Mouse (Mus musculus) ES-E14 (cell line): ENCODE measurements around the gene Dpm1. TPM values are rescaled to one million over a fixed set of nuclear protein-coding genes. Genes with fewer than 3 reads are reported as not detected.

Experiments
- DNase-seq: peaks from one replicate; pipeline ENCODE4 v3.0.0-alpha.2; 2013; ENCODE audit warnings: low read depth, low spot score
- H3K27ac ChIP-seq: 2 replicates; pipeline ENCODE4 v1.5.1; 2012; ENCODE audit warnings: low read depth, mild to moderate bottlenecking, low read length, moderate library complexity, mixed read lengths; ENCODE audit not compliant: poor library complexity, insufficient read depth, severe bottlenecking
- H3K36me3 ChIP-seq: 2 replicates; pipeline ENCODE4 v1.6.1; 2012; ENCODE audit warnings: mild to moderate bottlenecking, low read length, moderate library complexity, mixed read lengths; ENCODE audit not compliant: control insufficient read depth, poor library complexity, insufficient read depth, severe bottlenecking
- H3K4me1 ChIP-seq, 2 experiments: fragments of 150-350 bp in 1 of 2; sonication (generic) in 1 of 2; 2 replicates each; pipeline ENCODE4 v1.6.1; 2012; ENCODE audit warnings: low read length in 2 of 2, mild to moderate bottlenecking in 1 of 2, mixed read lengths in 1 of 2; ENCODE audit not compliant: control insufficient read depth in 2 of 2, insufficient read depth in 2 of 2, poor library complexity in 1 of 2
- H3K4me3 ChIP-seq, 2 experiments: fragments of 150-350 bp in 1 of 2; sonication (generic) in 1 of 2; 2 replicates each; pipeline ENCODE4 v1.5.1; 2012; ENCODE audit warnings: low read length in 2 of 2, low read depth in 1 of 2, mild to moderate bottlenecking in 1 of 2, mixed read lengths in 1 of 2; ENCODE audit not compliant: insufficient read depth in 1 of 2, poor library complexity in 1 of 2, severe bottlenecking in 1 of 2
- H3K9ac ChIP-seq: 2 replicates; pipeline ENCODE4 v1.6.1; 2012; ENCODE audit warnings: low read depth, mild to moderate bottlenecking, low read length, mixed read lengths; ENCODE audit not compliant: poor library complexity, insufficient read depth, severe bottlenecking
- H3K9me3 ChIP-seq: fragments of 150-350 bp; sonication (generic); 2 replicates; pipeline ENCODE4 v1.6.1; 2012; ENCODE audit warnings: low read depth, mild to moderate bottlenecking, low read length; ENCODE audit not compliant: control insufficient read depth, insufficient read depth
- CHD2 ChIP-seq: IDR thresholded peaks from 2 replicates; pipeline ENCODE4 v1.6.1; 2014; ENCODE audit warnings: mild to moderate bottlenecking, low read depth, low read length, inconsistent platforms
- HCFC1 ChIP-seq: IDR thresholded peaks from 2 replicates; pipeline ENCODE4 v1.6.1; 2012; ENCODE audit warnings: low read length, inconsistent platforms, borderline replicate concordance; ENCODE audit not compliant: insufficient read depth
- MAFK ChIP-seq: IDR thresholded peaks from 2 replicates; pipeline ENCODE4 v1.6.1; 2014; ENCODE audit warnings: mild to moderate bottlenecking, low read depth, low read length, inconsistent platforms; ENCODE audit not compliant: insufficient read depth
- ZC3H11A ChIP-seq: IDR thresholded peaks from 2 replicates; pipeline ENCODE4 v1.6.1; 2012; ENCODE audit warnings: low read depth, mild to moderate bottlenecking, inconsistent platforms, low read length, borderline replicate concordance
- ZNF384 ChIP-seq: IDR thresholded peaks from 2 replicates; pipeline ENCODE4 v1.6.1; 2012; ENCODE audit warnings: low read depth, low read length, inconsistent platforms
- in situ Hi-C, 2 experiments: fragments of 600-800 bp; cut with MboI; formaldehyde crosslinking; loops; one replicate each; pipeline ENCODE4 v1.15.1; 2025; ENCODE audit warnings: low sequenced_read_pairs in 2 of 2, inconsistent platforms in 1 of 2; ENCODE audit not compliant: unreplicated experiment in 2 of 2
- total RNA-seq: library from RNA; depleted of rRNA; stranded (reverse); fragments of 300-350 nt; gene quantifications from 2 replicates; pipeline ENCODE4 v1.2.3, GENCODE M21; 2012

Dpm1 gene
- total RNA-seq, 1 experiment = 47.3 TPM

- Histone ChIP-seq H3K4me1 (no peaks in the 10 kb centered on the region; a peak in 1 of 4 replicates), H3K27ac (no peak overlapping the region; the same call in 1 of the 2 replicates), H3K9ac (peak overlapping the region; percentile 95), H3K9me3 (no peaks in the 10 kb centered on the region), H3K4me3 (peak overlapping the region; percentile 75 to 96), H3K36me3 (peaks cover 5% of the 10 kb centered on the region; the same call in 1 of the 2 replicates)
- 0 out of 2 replicates have a peak, but pooled peaks have one; percentile 3 for TF ChIP-seq HCFC1
- no peak for TF ChIP-seq CHD2
- no peak for DNase-seq
- in situ Hi-C loops = no loop called here
Measured at GRCm38 (mm10) chr2:168230773-168231470, 531 bp upstream of the Dpm1 start.

- peak overlapping the region; percentile 75 to 96 for H3K4me3 ChIP-seq
- in situ Hi-C loops = no loop called here
- peaks cover 15% of the 10 kb centered on the region for H3K36me3 ChIP-seq
- peak overlapping the region; percentile 95 for H3K9ac ChIP-seq
- H3K9me3 ChIP-seq = no peaks in the 10 kb centered on the region
- no peak for TF ChIP-seq ZNF384
- no peak for TF ChIP-seq CHD2
- TF ChIP-seq MAFK = no peak
- TF ChIP-seq ZC3H11A = no peak
- no peak for TF ChIP-seq HCFC1
- H3K27ac ChIP-seq = 0 out of 2 replicates have a peak overlapping the region, but pooled peaks have one; percentile 90
- no peaks in the 10 kb centered on the region; a peak in 1 of 4 replicates for H3K4me1 ChIP-seq
- no peak for DNase-seq
Measured at GRCm38 (mm10) chr2:168229116-168230025, 1.0 kb downstream of the Dpm1 start.

- no peak for DNase-seq
- Histone ChIP-seq H3K27ac (no peak overlapping the region), H3K36me3 (peaks cover 43% of the 10 kb centered on the region), H3K9ac (no peak overlapping the region), H3K9me3 (no peaks in the 10 kb centered on the region), H3K4me1 (no peaks in the 10 kb centered on the region), H3K4me3 (no peak overlapping the region)
- no peak for TF ChIP-seq HCFC1
- in situ Hi-C loops = no loop called here
Measured at GRCm38 (mm10) chr2:168223326-168223725, 7.1 kb downstream of the Dpm1 start.

DNA sequence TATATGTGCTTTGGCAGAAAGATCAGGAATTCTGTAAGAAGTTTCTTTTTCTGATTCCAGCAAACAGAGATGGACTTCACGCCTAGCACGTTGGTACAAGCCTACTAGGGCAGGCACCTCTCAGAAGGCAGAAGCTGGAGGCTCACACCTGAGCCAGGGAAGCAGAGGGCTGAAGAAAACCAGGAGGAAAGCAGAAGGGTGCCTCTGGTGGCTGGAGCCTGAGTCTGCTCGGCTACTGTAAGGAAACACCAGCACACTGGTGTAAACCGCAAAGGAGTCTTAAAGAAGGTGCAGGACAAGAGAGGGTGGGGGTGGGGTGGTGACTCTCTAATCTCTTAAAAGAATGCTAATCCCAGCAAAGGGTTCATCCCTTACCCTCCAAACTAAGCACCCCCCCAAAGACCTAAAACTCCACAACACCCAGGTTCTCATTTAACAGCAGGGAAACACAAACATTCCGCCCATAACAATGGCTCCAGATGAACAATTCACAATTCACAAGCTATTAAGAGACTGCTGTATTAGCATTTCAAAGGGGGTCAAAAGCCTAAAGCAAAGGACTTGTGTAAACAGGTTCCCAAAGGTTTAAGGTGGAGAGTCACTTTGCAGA, 16.5 kb downstream of the Dpm1 start:
- no peak overlapping the region for H3K9ac ChIP-seq
- H3K36me3 ChIP-seq = peaks cover 28% of the 10 kb centered on the region
- H3K4me3 ChIP-seq = no peak overlapping the region
- in situ Hi-C loops = no loop called here
- TF ChIP-seq MAFK = peak; percentile 79
- TF ChIP-seq HCFC1 = no peak
- peaks cover 0 to 12% of the 10 kb centered on the region in 2 experiments; a peak in 2 of 4 replicates for H3K4me1 ChIP-seq
- H3K27ac ChIP-seq = peak overlapping the region; percentile 30; the same call in 1 of the 2 replicates
- no peaks in the 10 kb centered on the region for H3K9me3 ChIP-seq
- peak; percentile 83 for DNase-seq
